Mouse (Mus musculus) hindbrain, embryonic 15.5 days (tissue): ENCODE data around the gene Fam184b. TPM values are rescaled to one million over a fixed set of nuclear protein-coding genes. Genes with fewer than 3 reads are reported as not detected.
"Not testable (repeated sequence)": the region's sequence is repeated elsewhere in the genome, so short reads cannot be mapped to it uniquely, and the experiment has no call there.

ENCODE experiments used
- ATAC-seq: fragments of 200-750 bp; cut with Nextera tagmentation; 2 replicates; pipeline ENCODE4 v1.8.0; 2017; ENCODE audit warnings: low read depth, moderate number of reproducible peaks, moderate TSS enrichment; ENCODE audit not compliant: low FRiP score
- H3K27ac ChIP-seq: fragments of 300-500 bp; sonication (generic); replicated peaks from 2 replicates; pipeline ENCODE4 v1.5.1; 2015; ENCODE audit warnings: mild to moderate bottlenecking, inconsistent platforms
- H3K27me3 ChIP-seq: fragments of 300-500 bp; sonication (generic); 2 replicates; pipeline ENCODE4 v1.6.1; 2015; ENCODE audit warnings: control low read depth, inconsistent platforms
- H3K36me3 ChIP-seq: fragments of 300-500 bp; sonication (generic); 2 replicates; pipeline ENCODE4 v1.6.1; 2015; ENCODE audit warnings: control low read depth, inconsistent platforms
- H3K4me1 ChIP-seq: fragments of 300-500 bp; sonication (generic); replicated peaks from 2 replicates; pipeline ENCODE4 v1.6.1; 2015; ENCODE audit warnings: control low read depth, inconsistent platforms
- H3K4me2 ChIP-seq: fragments of 300-500 bp; sonication (generic); 2 replicates; pipeline ENCODE4 v1.6.1; 2015; ENCODE audit warnings: moderate library complexity, mild to moderate bottlenecking, inconsistent platforms
- H3K4me3 ChIP-seq: fragments of 300-500 bp; sonication (generic); 2 replicates; pipeline ENCODE4 v1.5.1; 2015; ENCODE audit warnings: mild to moderate bottlenecking, inconsistent platforms
- H3K9ac ChIP-seq: fragments of 300-500 bp; sonication (generic); 2 replicates; pipeline ENCODE4 v1.6.1; 2015; ENCODE audit warnings: inconsistent platforms
- H3K9me3 ChIP-seq: fragments of 300-500 bp; sonication (generic); 2 replicates; pipeline ENCODE4 v1.6.1; 2016; ENCODE audit warnings: control low read depth, inconsistent platforms
- WGBS: fragments of 180-500 bp; shearing (Covaris S2); methylation state at CpG from one replicate; pipeline ENCODE4 v1.1.7; 2015; 5-methylcytosine and 5-hydroxymethylcytosine counted together
- polyA plus RNA-seq: library from polyadenylated mRNA; unstranded; fragments of >200 nt; fragmentation: Nextera tagmentation; extraction: Ambion mirVana; gene quantifications from 2 replicates; pipeline ENCODE4 v1.2.1, GENCODE M21; 2015

Gene Fam184b
- polyA plus RNA-seq, 1 experiment from 2014 or later = 9.5 TPM

DNA sequence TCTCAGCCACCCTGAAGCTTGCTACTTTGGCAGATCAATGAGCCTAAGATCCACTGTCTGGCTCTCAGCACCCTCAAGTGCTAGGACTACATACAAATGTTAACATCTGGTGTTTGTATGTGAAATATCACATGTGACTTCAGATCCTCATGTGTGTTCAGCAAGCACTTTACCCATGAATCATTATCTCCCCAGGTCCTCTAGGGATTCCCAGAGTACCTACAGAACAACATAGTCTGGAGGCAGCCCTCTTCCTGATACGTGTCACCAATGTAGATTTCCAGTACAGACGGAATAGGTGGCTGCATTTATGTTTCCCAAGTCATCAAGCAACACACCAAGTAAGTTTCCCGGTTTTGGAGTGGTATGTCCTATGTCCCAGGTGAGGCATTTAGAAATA, 29.4 kb upstream of the Fam184b start:
- no peaks in the 10 kb centered on the region for H3K36me3 ChIP-seq
- peak; percentile 20; the same call in 1 of the 2 replicates for ATAC-seq
- WGBS = 0% methylated on average over 3 of the region's 3 CpGs
- peak overlapping the region; percentile 77 for H3K27ac ChIP-seq
- H3K9ac ChIP-seq = peak overlapping the region; percentile 67
- peak overlapping the region; percentile 76 for H3K4me3 ChIP-seq
- H3K9me3 ChIP-seq = no peaks in the 10 kb centered on the region
- H3K27me3 ChIP-seq = no peaks in the 10 kb centered on the region
- H3K4me1 ChIP-seq = peaks cover 13% of the 10 kb centered on the region
- peak overlapping the region; percentile 98 for H3K4me2 ChIP-seq

DNA sequence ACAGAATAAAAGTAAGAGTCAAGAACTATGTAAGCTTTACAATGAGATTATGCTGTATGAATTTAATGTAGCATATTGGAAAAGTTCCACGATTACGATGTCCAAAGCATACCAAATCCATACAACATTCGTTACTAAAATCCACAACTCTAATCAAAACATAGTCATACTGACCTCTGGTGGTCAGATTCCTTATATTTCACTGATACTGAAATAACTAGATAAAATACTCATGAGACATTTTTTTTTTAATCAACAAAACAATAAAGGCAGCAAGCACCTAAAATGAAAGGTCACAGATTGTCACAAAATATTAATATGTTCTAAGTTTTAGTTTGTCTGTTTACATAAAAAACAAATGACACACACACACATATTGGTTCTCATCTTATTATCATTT, 28.9 kb upstream of the Fam184b start:
- no peak overlapping the region for H3K9ac ChIP-seq
- WGBS = 19% methylated on average over 3 of the region's 3 CpGs
- peak overlapping the region; percentile 98 for H3K4me2 ChIP-seq
- no peak overlapping the region for H3K4me3 ChIP-seq
- H3K36me3 ChIP-seq = no peaks in the 10 kb centered on the region
- no peaks in the 10 kb centered on the region for H3K9me3 ChIP-seq
- no peaks in the 10 kb centered on the region for H3K27me3 ChIP-seq
- ATAC-seq = no peak
- peaks cover 13% of the 10 kb centered on the region for H3K4me1 ChIP-seq
- no peak overlapping the region for H3K27ac ChIP-seq

DNA sequence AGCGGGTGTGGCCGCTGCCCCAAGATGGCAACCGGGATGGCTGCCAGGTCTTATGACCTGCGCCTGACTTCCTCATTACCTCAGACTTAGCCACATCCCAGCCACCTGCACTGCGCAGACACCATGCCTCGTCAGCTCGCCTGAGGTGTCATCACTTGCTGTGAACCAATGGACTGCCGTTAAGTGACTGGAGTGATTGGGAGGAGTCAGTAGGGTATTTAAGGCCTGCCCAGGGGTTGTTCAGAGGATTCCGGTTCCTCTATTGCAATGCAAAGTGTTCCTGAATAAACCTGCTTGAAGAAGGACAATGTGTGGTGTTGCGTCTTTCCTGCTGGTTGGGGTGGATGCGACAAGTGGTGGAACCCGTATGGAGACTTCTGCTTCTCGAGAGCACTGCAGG, 19.0 kb upstream of the Fam184b start:
- not testable (repeated sequence) for H3K4me2 ChIP-seq, ATAC-seq, H3K27ac ChIP-seq, H3K27me3 ChIP-seq, H3K4me3 ChIP-seq, H3K9me3 ChIP-seq, H3K9ac ChIP-seq, H3K36me3 ChIP-seq, H3K4me1 ChIP-seq
- 97% methylated on average over 13 of the region's 13 CpGs for WGBS

DNA sequence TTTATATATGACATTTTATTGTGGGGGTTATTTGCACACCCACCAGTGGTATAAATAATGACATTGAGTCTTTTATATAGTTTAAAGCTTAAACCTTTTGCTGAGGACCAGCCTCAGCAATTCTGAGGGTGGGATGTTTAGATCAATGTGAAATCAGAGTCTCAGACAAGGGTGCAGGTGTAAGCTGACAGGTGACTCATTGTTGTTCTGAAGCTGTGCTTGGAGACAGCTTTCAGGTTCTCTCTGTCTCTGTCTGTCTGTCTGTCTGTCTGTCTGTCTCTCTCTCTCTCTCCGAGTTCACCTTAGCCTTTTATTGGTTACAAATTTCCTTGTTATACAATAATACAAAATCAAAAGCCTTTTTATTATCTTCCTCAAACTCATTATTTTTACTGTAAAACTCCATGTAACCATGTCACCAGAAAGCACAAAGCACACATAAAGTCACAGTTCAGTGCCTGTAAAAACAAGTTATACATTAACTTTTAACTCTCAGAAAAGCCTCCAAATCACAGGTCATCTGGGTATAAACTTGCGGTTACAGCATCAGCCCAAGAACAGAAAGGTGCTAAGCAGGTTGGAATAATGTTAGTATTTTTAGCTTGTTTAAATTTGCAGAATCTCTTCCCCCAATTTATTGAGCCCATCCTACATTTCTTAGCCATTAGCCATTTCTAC, 11.8 kb upstream of the Fam184b start:
- H3K4me3 ChIP-seq = no peak overlapping the region
- ATAC-seq = no peak
- 89% methylated on average over 2 of the region's 2 CpGs for whole genome bisulfite sequencing

DNA sequence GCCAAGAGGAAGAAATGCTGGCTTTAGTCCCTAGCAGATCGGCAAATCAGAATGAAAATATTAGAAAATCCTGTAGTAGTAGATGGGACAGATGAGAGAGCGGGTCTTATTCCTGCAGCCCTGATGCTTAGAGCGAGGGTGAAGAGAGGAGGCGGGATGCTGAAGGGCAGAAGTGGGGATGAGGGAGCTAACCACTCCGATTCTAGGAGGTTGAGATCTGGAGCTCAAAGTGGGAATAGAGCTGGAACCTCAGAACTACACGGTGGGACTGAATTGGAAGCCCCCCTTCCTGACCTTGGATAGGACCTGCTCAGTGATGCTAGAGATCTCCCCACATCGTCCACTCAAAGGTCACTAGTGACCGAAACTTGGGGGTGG, 290 bp upstream of the Fam184b start:
- Histone ChIP-seq H3K4me3 (peak overlapping the region; percentile 55), H3K4me1 (peaks cover 11% of the 10 kb centered on the region), H3K4me2 (peak overlapping the region; percentile 77), H3K27me3 (0 out of 2 replicates have a peak, but pooled peaks cover 10% of the 10 kb centered on the region), H3K36me3 (no peaks in the 10 kb centered on the region), H3K9me3 (no peaks in the 10 kb centered on the region), H3K27ac (peak overlapping the region; percentile 83), H3K9ac (peak overlapping the region; percentile 60)
- peak; percentile 47 for ATAC-seq
- whole genome bisulfite sequencing = 1% methylated on average over 8 of the region's 8 CpGs

More for the DNA sequence above, 11.8 kb upstream of the Fam184b start:
- Histone ChIP-seq H3K9me3 (no peaks in the 10 kb centered on the region), H3K9ac (no peak overlapping the region), H3K4me1 (no peaks in the 10 kb centered on the region), H3K27ac (no peak overlapping the region), H3K27me3 (no peaks in the 10 kb centered on the region), H3K36me3 (no peaks in the 10 kb centered on the region), H3K4me2 (no peak overlapping the region)

DNA sequence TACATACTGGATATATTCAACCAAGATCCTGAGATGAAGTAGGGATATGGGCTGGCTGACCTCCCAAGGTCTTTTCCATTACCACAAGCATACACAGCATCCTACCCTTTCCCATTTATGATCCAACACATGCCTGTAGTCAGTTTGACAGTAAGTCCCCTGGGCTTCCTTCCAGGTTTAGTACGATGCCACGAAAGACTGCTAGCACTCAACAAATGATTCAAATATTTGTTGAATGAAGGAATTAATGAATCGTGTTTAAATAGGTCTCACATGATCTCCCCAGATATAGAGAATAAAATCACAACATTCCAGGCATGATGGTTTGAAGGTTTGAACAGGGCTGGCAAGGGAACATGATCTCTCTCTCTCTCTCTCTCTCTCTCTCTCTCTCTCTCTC, 1.0 kb downstream of the Fam184b start:
- H3K27ac ChIP-seq = no peak overlapping the region
- ATAC-seq = no peak
- peak overlapping the region; percentile 55 for H3K4me3 ChIP-seq
- H3K9me3 ChIP-seq = no peaks in the 10 kb centered on the region
- H3K36me3 ChIP-seq = no peaks in the 10 kb centered on the region
- peak overlapping the region; percentile 77 for H3K4me2 ChIP-seq
- WGBS = 33% methylated on average over 3 of the region's 3 CpGs
- H3K4me1 ChIP-seq = peaks cover 11% of the 10 kb centered on the region
- peak overlapping the region; percentile 60; the same call in 1 of the 2 replicates for H3K9ac ChIP-seq
- 0 out of 2 replicates have a peak, but pooled peaks cover 10% of the 10 kb centered on the region for H3K27me3 ChIP-seq

DNA sequence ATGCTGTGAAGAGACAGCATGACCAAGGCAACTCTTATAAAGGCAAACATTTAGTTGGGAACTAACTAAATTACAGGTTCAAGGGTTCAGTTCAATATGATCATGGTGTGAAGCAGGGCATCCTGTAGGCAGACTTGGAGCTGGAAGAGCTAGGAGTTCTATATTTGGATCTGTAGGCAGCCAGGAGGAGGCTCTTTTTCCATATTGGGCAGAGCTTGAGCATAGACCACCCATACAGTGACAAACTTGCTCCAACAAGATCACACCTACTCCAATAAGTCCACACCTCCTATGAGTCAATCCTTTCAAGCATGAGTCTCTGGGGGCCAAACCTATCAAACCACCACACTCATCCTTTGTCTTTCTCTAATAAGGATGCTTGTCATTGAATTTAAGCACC, 9.9 kb downstream of the Fam184b start:
- 0 out of 2 replicates have a peak, but pooled peaks cover 8% of the 10 kb centered on the region for H3K9me3 ChIP-seq
- ATAC-seq = no peak
- H3K9ac ChIP-seq = no peak overlapping the region
- no peaks in the 10 kb centered on the region for H3K36me3 ChIP-seq
- H3K27ac ChIP-seq = no peak overlapping the region
- H3K27me3 ChIP-seq = no peaks in the 10 kb centered on the region
- no peaks in the 10 kb centered on the region for H3K4me1 ChIP-seq
- no peak overlapping the region for H3K4me2 ChIP-seq
- no peak overlapping the region for H3K4me3 ChIP-seq

DNA sequence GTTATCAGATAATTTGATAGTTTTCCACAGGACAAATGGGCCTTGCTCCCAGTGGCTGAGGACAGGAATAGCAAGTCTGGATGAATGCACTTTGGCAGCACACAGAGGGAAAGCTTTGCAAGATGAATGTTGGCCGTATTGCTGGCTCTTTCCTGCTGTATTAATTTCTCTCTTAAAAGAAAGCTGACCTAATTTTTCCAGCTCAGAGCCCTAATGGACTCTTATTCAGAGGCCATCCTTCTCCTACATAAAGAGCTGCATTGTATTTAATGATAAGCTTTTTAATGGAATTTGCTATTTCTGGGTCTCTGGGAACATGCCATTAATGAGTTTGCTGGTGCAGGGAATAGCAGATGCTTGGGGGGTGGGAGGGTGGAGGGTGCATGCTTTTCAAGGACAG, 11.6 kb downstream of the Fam184b start:
- no peaks in the 10 kb centered on the region for H3K36me3 ChIP-seq
- WGBS = 51% methylated on average over 1 of the region's 1 CpGs

GRCm38 (mm10) chr5:45621511-45621910, 17.9 kb downstream of the Fam184b start:
- H3K4me2 ChIP-seq = no peak overlapping the region
- H3K4me3 ChIP-seq = no peak overlapping the region
- no peaks in the 10 kb centered on the region for H3K27me3 ChIP-seq
- no peak for ATAC-seq
- H3K36me3 ChIP-seq = no peaks in the 10 kb centered on the region
- WGBS = 43% methylated on average over 3 of the region's 3 CpGs
- H3K9me3 ChIP-seq = 0 out of 2 replicates have a peak, but pooled peaks cover 8% of the 10 kb centered on the region
- H3K27ac ChIP-seq = no peak overlapping the region
- no peak overlapping the region for H3K9ac ChIP-seq
- no peaks in the 10 kb centered on the region for H3K4me1 ChIP-seq

More for the DNA sequence above, 11.6 kb downstream of the Fam184b start:
- ATAC-seq = peak; percentile 59; the same call in 1 of the 2 replicates
- Histone ChIP-seq H3K27me3 (no peaks in the 10 kb centered on the region), H3K4me3 (no peak overlapping the region), H3K9ac (no peak overlapping the region), H3K4me2 (no peak overlapping the region), H3K4me1 (no peaks in the 10 kb centered on the region), H3K9me3 (0 out of 2 replicates have a peak, but pooled peaks cover 8% of the 10 kb centered on the region), H3K27ac (no peak overlapping the region)

DNA sequence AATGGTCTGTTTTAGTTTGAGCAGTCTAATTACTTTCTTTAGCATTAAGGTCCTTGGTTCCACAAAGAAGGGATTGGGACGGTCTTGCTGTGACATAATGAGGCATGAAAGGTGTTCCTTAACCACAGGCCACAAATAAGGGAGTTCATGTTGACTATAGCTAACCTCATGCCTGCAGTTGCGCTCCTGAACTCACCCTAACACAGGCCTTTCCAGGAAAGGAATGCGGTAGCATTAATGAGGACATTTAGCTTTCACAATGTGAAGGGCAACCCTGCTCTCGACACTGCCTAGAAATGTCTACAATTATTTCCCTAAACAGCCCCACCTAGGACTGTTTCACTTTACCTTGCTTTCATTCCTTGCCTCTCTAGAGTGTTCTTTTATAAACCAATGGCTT, 40.4 kb downstream of the Fam184b start:
- Histone ChIP-seq H3K36me3 (no peaks in the 10 kb centered on the region), H3K4me2 (no peak overlapping the region), H3K4me3 (no peak overlapping the region), H3K4me1 (no peaks in the 10 kb centered on the region; the same call in 1 of the 2 replicates), H3K27me3 (no peaks in the 10 kb centered on the region), H3K9ac (no peak overlapping the region), H3K27ac (no peak overlapping the region), H3K9me3 (no peaks in the 10 kb centered on the region)
- 81% methylated on average over 4 of the region's 4 CpGs for WGBS
- no peak for ATAC-seq

DNA sequence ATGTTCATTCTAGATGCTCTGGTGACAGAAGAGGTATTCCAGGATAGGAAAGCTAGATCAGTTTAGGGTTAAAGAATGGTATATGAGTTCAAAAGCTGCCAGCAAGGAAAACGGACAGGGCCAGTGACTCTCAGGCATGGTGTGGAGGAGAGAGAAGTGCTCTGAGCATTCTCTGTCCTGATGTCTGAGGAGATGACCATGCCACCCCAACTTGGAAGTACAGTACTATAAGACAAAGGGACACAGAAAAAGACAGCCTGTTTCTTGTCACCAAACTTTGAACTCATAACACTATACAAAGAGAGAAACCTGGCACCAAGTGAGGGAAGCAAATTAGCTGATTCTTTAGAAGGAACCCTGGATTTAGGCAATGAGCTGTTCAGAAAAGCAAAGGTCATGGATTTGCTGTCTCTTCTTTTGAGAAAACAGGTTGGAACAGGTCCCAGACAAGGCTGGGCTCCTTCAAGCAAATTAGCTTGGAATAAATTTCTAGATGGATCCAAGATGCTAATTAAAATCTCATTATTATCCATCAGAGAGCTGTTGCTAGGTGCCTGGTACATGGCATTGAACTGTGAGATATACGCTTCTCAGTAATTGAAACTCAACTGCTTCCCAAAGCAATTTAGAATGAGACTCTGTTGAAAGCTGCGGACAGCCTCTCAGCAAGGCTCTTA, 43.9 kb downstream of the Fam184b start:
- Histone ChIP-seq H3K27me3 (0 out of 2 replicates have a peak, but pooled peaks cover 3% of the 10 kb centered on the region), H3K9me3 (no peaks in the 10 kb centered on the region), H3K36me3 (no peaks in the 10 kb centered on the region), H3K4me3 (no peak overlapping the region), H3K9ac (no peak overlapping the region), H3K4me2 (no peak overlapping the region), H3K4me1 (no peaks in the 10 kb centered on the region; the same call in 1 of the 2 replicates), H3K27ac (0 out of 2 replicates have a peak overlapping the region, but pooled peaks have one; percentile 34)
- 48% methylated on average over 3 of the region's 3 CpGs for WGBS
- ATAC-seq = peak; percentile 94

DNA sequence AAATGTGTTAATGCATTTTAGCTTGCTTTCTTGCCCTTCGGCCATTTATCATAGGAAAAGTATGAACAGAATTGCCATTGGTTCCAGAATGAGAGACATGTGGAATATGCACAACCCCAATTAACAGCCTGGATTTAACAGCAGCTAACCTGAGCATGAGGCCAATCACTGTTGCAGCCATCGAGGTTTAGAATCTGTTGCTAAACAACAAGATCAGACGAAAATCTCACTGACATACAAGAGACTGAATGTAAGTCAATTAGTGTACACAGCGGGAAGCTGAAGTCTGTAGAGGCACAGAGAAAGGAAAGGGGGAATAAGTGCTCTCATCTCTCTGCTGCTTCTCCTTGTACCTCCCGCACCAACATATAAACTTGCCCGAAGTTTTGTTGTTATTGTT, 46.1 kb downstream of the Fam184b start:
- Histone ChIP-seq H3K4me2 (no peak overlapping the region), H3K4me3 (no peak overlapping the region), H3K4me1 (no peaks in the 10 kb centered on the region; the same call in 1 of the 2 replicates), H3K9ac (no peak overlapping the region), H3K27me3 (0 out of 2 replicates have a peak, but pooled peaks cover 3% of the 10 kb centered on the region), H3K9me3 (no peaks in the 10 kb centered on the region), H3K36me3 (no peaks in the 10 kb centered on the region), H3K27ac (no peak overlapping the region)
- no peak for ATAC-seq
- WGBS = 67% methylated on average over 6 of the region's 6 CpGs
